Mouse (Mus musculus) thymus, adult 18-20 months (tissue): ENCODE measurements around the gene Stat5a.

ENCODE experiments used
- DNase-seq, 2 experiments: peaks; one replicate each; pipeline ENCODE4 v3.0.0; 2022; ENCODE audit warnings: mixed read lengths in 2 of 2

Gene Stat5a

GRCm38 (mm10) chr11:100838894-100839293 lies 20.3 kb upstream of the Stat5a start:
- no peak for DNase-seq

GRCm38 (mm10) chr11:100839523-100839922 lies 19.6 kb upstream of the Stat5a start:
- DNase-seq, result no peak

- no peak for DNase-seq
Measured at GRCm38 (mm10) chr11:100840866-100841265, 18.3 kb upstream of the Stat5a start.

GRCm38 (mm10) chr11:100842025-100842424 lies 17.1 kb upstream of the Stat5a start:
- DNase-seq, result no peak

- no peak for DNase-seq
Measured at GRCm38 (mm10) chr11:100843070-100843669, 16.0 kb upstream of the Stat5a start.

GRCm38 (mm10) chr11:100844121-100844520 lies 15.0 kb upstream of the Stat5a start:
- no peak for DNase-seq

GRCm38 (mm10) chr11:100845793-100846192 lies 13.4 kb upstream of the Stat5a start:
- peak in 1 of 2 experiments; percentile 63 for DNase-seq

GRCm38 (mm10) chr11:100847572-100847971 lies 11.6 kb upstream of the Stat5a start:
- DNase-seq, result no peak

- DNase-seq, result no peak
Measured at GRCm38 (mm10) chr11:100848080-100848479, 11.1 kb upstream of the Stat5a start.

- DNase-seq, result no peak
Measured at GRCm38 (mm10) chr11:100848789-100849379, 10.3 kb upstream of the Stat5a start.

GRCm38 (mm10) chr11:100849456-100850037 lies 9.6 kb upstream of the Stat5a start:
- no peak for DNase-seq

GRCm38 (mm10) chr11:100850038-100850777 lies 8.9 kb upstream of the Stat5a start, which contains the start of gene Stat5b:
Gene Stat5b (minus strand): TSS chr11:100850724.
- DNase-seq, result peak; percentile 81

GRCm38 (mm10) chr11:100850778-100851528 lies 8.2 kb upstream of the Stat5a start:
- peak in 1 of 2 experiments; percentile 59 for DNase-seq

- no peak for DNase-seq
Measured at GRCm38 (mm10) chr11:100852088-100852487, 7.1 kb upstream of the Stat5a start.

GRCm38 (mm10) chr11:100853018-100853417 lies 6.1 kb upstream of the Stat5a start:
- no peak for DNase-seq

- no peak for DNase-seq
Measured at GRCm38 (mm10) chr11:100854268-100854667, 4.9 kb upstream of the Stat5a start.

- DNase-seq, result no peak
Measured at GRCm38 (mm10) chr11:100855178-100855577, 4.0 kb upstream of the Stat5a start.

GRCm38 (mm10) chr11:100857960-100858359 lies 1.2 kb upstream of the Stat5a start:
- no peak for DNase-seq

- DNase-seq, result no peak
Measured at GRCm38 (mm10) chr11:100859579-100860075, 476 bp downstream of the Stat5a start.

GRCm38 (mm10) chr11:100860198-100861048 lies 1.3 kb downstream of the Stat5a start:
- DNase-seq, result peak; percentile 86 to 89

GRCm38 (mm10) chr11:100861335-100861734 lies 2.2 kb downstream of the Stat5a start:
- DNase-seq, result no peak

- DNase-seq, result no peak
Measured at GRCm38 (mm10) chr11:100861836-100862235, 2.7 kb downstream of the Stat5a start.
